Mouse (Mus musculus): ENCODE measurements around the gene Mettl26. TPM values are rescaled to one million over a fixed set of nuclear protein-coding genes. Genes with fewer than 3 reads are reported as not detected.

Mettl26 gene
- total and polyA plus RNA-seq, 3 experiments = 12.4 to 30.2 (median 13.9) TPM

DNA sequence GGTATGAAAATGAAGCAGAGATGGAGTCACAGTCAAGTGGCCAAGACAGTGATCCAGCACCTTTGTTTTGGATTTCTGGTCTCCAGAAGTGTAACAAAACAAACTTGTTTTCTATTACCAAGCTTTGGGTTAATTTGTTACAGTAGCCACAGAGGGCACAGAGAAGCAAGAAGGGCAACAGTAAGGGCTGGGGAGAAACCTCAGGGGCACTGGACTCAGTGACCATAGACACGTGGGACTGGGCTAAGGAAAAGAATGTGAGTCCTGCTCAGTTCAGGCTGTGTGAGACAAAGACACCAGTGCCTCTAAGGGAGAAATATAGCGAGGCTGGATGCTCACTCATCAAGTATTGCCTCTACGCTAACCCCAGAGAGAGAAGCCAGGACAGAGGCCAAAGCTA, 2.2 kb upstream of the Mettl26 start:
- no peak for DNase-seq (ENCODE audit: low spot score)
- Histone ChIP-seq H3K27me3 (ENCODE audit: insufficient read depth, low read length) (no peaks in the 10 kb centered on the region; the same call in 1 of the 2 replicates), H3K9me3 (replicated peaks) (no peaks in the 10 kb centered on the region), H3K36me3 (replicated peaks) (peaks cover 12% of the 10 kb centered on the region), H3K4me1 (ENCODE audit: insufficient read depth, low read depth, low read length) (peaks cover 54% of the 10 kb centered on the region), H3K4me3 (ENCODE audit: low read depth, low read length) (no peak overlapping the region)
- TF ChIP-seq TAL1 (conservative IDR thresholded peaks at IDR 0.05; ENCODE audit: low read depth, low read length) = no peak
- TF ChIP-seq GATA2 (IDR thresholded peaks at IDR 0.05; ENCODE audit: borderline replicate concordance, low read depth, low read length) = no peak
- no peak for TF ChIP-seq CTCF (IDR thresholded peaks at IDR 0.05; ENCODE audit: low read depth, low read length)
- TF ChIP-seq GATA1 (IDR thresholded peaks at IDR 0.05; ENCODE audit: borderline replicate concordance, low read length) = no peak
- TF ChIP-seq POLR2AphosphoS5 (IDR thresholded peaks at IDR 0.05; ENCODE audit: insufficient replicate concordance, low read depth, low read length) = no peak
- ATAC-seq (ENCODE audit: extremely low read depth, insufficient number of reproducible peaks, low FRiP score, poor library complexity, severe bottlenecking) = no peak

DNA sequence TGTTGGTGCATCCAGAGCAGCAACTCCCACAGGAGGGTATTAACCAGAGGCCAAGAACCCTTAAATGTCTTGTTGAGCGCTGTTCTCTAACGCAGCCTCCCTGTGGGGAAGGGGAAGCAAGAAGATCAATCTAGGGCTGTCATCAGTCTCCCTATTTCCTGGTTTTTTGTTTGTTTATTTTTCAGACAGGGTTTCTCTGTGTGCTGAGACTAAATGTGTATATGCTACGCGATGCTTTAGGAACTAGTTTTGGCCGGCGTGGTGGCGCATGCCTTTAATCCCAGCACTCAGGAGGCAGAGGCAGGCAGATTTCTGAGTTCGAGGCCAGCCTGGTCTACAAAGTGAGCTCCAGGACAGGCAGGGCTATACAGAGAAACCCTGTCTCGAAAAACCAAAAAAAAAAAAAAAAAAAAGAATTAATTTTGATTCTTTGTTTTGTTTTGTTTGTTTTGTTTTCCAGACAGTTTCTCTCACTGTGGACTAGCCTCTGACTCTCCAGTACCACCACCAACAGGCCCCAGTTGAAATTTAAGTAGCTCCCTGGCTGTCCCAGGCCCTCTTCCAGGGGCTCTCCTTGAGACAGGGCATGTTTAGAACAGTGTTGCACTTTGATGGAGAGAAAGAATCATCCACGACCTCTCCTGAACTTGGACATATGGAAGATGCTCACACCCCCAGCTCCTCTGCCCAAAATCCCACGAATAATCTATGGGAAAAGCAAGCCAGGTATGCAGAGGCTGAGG, 1.3 kb upstream of the Mettl26 start:
- H3K4me3 ChIP-seq (ENCODE audit: low read depth, low read length) = peak overlapping the region; percentile 93; the same call in 1 of the 2 replicates
- ATAC-seq (ENCODE audit: extremely low read depth, insufficient number of reproducible peaks, low FRiP score, poor library complexity, severe bottlenecking) (no peak), DNase-seq (ENCODE audit: low spot score) (no peak)
- H3K9me3 ChIP-seq (replicated peaks) = no peaks in the 10 kb centered on the region
- no peaks in the 10 kb centered on the region; the same call in 1 of the 2 replicates for H3K27me3 ChIP-seq (ENCODE audit: insufficient read depth, low read length)
- H3K36me3 ChIP-seq (replicated peaks) = peaks cover 21% of the 10 kb centered on the region
- H3K4me1 ChIP-seq (ENCODE audit: insufficient read depth, low read depth, low read length) = peaks cover 45% of the 10 kb centered on the region
- TF ChIP-seq POLR2AphosphoS5 (IDR thresholded peaks at IDR 0.05; ENCODE audit: insufficient replicate concordance, low read depth, low read length) = no peak
- TF ChIP-seq GATA2 (IDR thresholded peaks at IDR 0.05; ENCODE audit: borderline replicate concordance, low read depth, low read length) = no peak
- TF ChIP-seq CTCF (IDR thresholded peaks at IDR 0.05; ENCODE audit: low read depth, low read length) = no peak
- TF ChIP-seq GATA1 (IDR thresholded peaks at IDR 0.05; ENCODE audit: borderline replicate concordance, low read length) = no peak
- TF ChIP-seq TAL1 (conservative IDR thresholded peaks at IDR 0.05; ENCODE audit: low read depth, low read length) = no peak

- ATAC-seq (ENCODE audit: extremely low read depth, insufficient number of reproducible peaks, low FRiP score, poor library complexity, severe bottlenecking) = no peak
Observed at GRCm38 (mm10) chr17:25874148-25874720, 640 bp upstream of the Mettl26 start.

DNA sequence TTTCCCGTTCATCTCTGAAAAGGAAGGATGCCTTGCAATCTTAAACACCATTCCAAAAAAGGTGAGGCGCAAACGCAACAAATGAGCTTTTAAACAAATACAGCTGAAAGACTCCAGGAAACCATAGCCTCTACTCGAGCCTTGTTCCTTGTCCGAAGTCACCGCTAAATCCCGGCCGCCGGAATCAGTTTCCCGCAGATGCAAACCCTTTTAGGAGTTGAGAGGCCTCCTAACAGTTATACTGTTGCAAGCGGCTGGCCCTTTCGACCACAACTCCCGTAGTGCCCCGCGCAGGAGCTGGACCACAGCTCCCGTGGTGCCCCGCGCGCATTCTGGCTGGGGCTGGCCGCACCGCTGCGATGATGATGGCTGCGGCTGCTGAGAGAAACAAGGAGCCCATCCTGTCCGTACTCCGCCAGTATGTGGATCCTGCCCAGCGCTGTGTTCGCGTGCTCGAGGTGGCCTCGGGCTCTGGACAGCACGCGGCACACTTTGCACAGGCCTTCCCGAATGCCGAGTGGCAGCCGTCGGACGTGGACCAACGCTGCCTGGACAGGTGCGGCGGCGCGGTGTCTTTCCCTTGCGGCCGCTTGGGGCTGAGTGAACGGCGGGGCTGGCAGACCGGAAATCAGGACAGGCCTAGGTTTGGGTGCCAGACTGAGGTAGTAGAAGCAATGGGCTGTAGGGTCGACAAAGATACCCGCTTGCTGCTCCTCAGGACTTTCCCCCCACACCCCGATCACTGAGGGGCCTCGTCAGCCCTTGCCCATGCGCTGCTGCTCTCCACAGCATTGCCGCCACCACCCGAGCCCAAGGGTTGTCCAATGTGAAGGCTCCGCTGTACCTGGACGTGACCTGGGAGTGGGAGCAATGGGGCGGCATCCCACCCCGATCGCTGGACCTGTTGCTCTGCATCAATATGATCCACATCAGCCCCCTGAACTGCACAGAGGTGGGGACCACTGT, 580 bp downstream of the Mettl26 start:
- DNase-seq (ENCODE audit: low spot score) (peak; percentile 88), ATAC-seq (ENCODE audit: extremely low read depth, insufficient number of reproducible peaks, low FRiP score, poor library complexity, severe bottlenecking) (peak; percentile 51)
- Histone ChIP-seq H3K36me3 (replicated peaks) (peaks cover 40% of the 10 kb centered on the region), H3K27me3 (ENCODE audit: insufficient read depth, low read length) (no peaks in the 10 kb centered on the region; the same call in 1 of the 2 replicates), H3K9me3 (replicated peaks) (no peaks in the 10 kb centered on the region), H3K4me3 (ENCODE audit: low read depth, low read length) (peak overlapping the region; percentile 93), H3K4me1 (ENCODE audit: insufficient read depth, low read depth, low read length) (peaks cover 36% of the 10 kb centered on the region)
- no peak for TF ChIP-seq CTCF (IDR thresholded peaks at IDR 0.05; ENCODE audit: low read depth, low read length)
- TF ChIP-seq GATA2 (IDR thresholded peaks at IDR 0.05; ENCODE audit: borderline replicate concordance, low read depth, low read length) = no peak
- TF ChIP-seq TAL1 (conservative IDR thresholded peaks at IDR 0.05; ENCODE audit: low read depth, low read length) = no peak
- TF ChIP-seq GATA1 (IDR thresholded peaks at IDR 0.05; ENCODE audit: borderline replicate concordance, low read length) = no peak
- no peak for TF ChIP-seq POLR2AphosphoS5 (IDR thresholded peaks at IDR 0.05; ENCODE audit: insufficient replicate concordance, low read depth, low read length)

More at GRCm38 (mm10) chr17:25874148-25874720, 640 bp upstream of the Mettl26 start:
- no peaks in the 10 kb centered on the region; the same call in 1 of the 2 replicates for H3K27me3 ChIP-seq (ENCODE audit: insufficient read depth, low read length)
- no peak for DNase-seq (ENCODE audit: low spot score)
- peak overlapping the region; percentile 93 for H3K4me3 ChIP-seq (ENCODE audit: low read depth, low read length)
- H3K36me3 ChIP-seq (replicated peaks) = peaks cover 28% of the 10 kb centered on the region
- TF ChIP-seq CTCF (IDR thresholded peaks at IDR 0.05; ENCODE audit: low read depth, low read length) (no peak), TAL1 (conservative IDR thresholded peaks at IDR 0.05; ENCODE audit: low read depth, low read length) (no peak), GATA2 (IDR thresholded peaks at IDR 0.05; ENCODE audit: borderline replicate concordance, low read depth, low read length) (no peak), GATA1 (IDR thresholded peaks at IDR 0.05; ENCODE audit: borderline replicate concordance, low read length) (no peak), POLR2AphosphoS5 (IDR thresholded peaks at IDR 0.05; ENCODE audit: insufficient replicate concordance, low read depth, low read length) (no peak)
- no peaks in the 10 kb centered on the region for H3K9me3 ChIP-seq (replicated peaks)
- peaks cover 39% of the 10 kb centered on the region for H3K4me1 ChIP-seq (ENCODE audit: insufficient read depth, low read depth, low read length)

GRCm38 (mm10) chr17:25876347-25876915, 1.6 kb downstream of the Mettl26 start:
- Histone ChIP-seq H3K4me1 (ENCODE audit: insufficient read depth, low read depth, low read length) (peaks cover 36% of the 10 kb centered on the region), H3K9me3 (replicated peaks) (no peaks in the 10 kb centered on the region), H3K27me3 (ENCODE audit: insufficient read depth, low read length) (no peaks in the 10 kb centered on the region; the same call in 1 of the 2 replicates), H3K36me3 (replicated peaks) (peaks cover 50% of the 10 kb centered on the region), H3K4me3 (ENCODE audit: low read depth, low read length) (peak overlapping the region; percentile 93; the same call in 1 of the 2 replicates)
- ATAC-seq (ENCODE audit: extremely low read depth, insufficient number of reproducible peaks, low FRiP score, poor library complexity, severe bottlenecking) (no peak), DNase-seq (ENCODE audit: low spot score) (no peak)
- TF ChIP-seq TAL1 (conservative IDR thresholded peaks at IDR 0.05; ENCODE audit: low read depth, low read length) = no peak
- no peak for TF ChIP-seq GATA1 (IDR thresholded peaks at IDR 0.05; ENCODE audit: borderline replicate concordance, low read length)
